25 mouse cellular contexts compared by ENCODE assay signal in the genomic region with DNA sequence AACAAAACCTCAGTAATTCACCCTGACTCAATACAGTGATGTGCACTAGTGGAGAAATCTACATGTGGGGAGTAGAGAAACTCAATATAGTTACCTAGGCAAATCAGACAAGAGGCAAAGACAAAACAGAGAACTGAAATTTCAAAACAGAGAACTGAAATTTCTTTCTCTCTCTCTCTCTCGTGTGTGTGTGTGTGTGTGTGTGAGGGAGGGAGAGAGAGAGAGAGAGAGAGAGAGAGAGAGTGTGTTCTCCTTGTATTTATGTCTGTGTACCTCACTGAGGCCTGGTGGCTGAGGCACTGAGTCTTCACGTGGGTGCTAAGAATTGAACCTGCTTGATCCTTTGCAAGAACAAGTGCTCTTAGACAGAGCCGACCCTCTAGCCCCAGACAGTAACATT. TPM values are rescaled to one million over a fixed set of nuclear protein-coding genes. Genes with fewer than 3 reads are reported as not detected.
DNase-seq lines count a peak whose midpoint lies in the region; ATAC-seq and TF ChIP-seq lines count a peak whose summit lies in the region.
"Had no signal": no experiment of that assay in that cellular context is flagged by ENCODE, and none has a peak within 500 bp of the region (broad histone marks: within the 10 kb centered on the region; RNA-seq: fewer than 3 reads in every experiment).

No protein-coding gene starts in this region.

- H3K36me3 ChIP-seq in midbrain, embryonic 11.5 days (ENCODE audit: control insufficient read depth, insufficient read depth, low read length) = no peaks in the 10 kb centered on the region; the same call in 1 of the 2 replicates
- peaks cover 5% of the 10 kb centered on the region; the same call in 1 of the 2 replicates for H3K36me3 ChIP-seq in midbrain, postnatal 0 days (ENCODE audit: insufficient read depth, low read length)
- H3K36me3 ChIP-seq in kidney, embryonic 15.5 days = peaks cover 30% of the 10 kb centered on the region

- H3K27ac ChIP-seq in midbrain, embryonic 11.5 days (ENCODE audit: low read depth, low read length) = no peak overlapping the region
- no peak overlapping the region for H3K27ac ChIP-seq in midbrain, postnatal 0 days (ENCODE audit: low read depth, low read length)
- H3K27ac ChIP-seq in bone marrow macrophage, adult 2 months (ENCODE audit: insufficient read depth, low read depth, low read length) = peak overlapping the region; percentile 61
- H3K27ac ChIP-seq in kidney, embryonic 15.5 days = no peak overlapping the region
- H3K27ac ChIP-seq: forebrain, embryonic 10.5 days; forebrain, embryonic 13.5 days; heart, adult 2 months; heart, embryonic 10.5 days; heart, embryonic 13.5 days; hindbrain, embryonic 15.5 days had no signal

- peak; percentile 14 for DNase-seq in midbrain, embryonic 11.5 days (ENCODE audit: low spot score, missing footprints)
- DNase-seq in midbrain, postnatal 0 days (ENCODE audit: low spot score) = no peak
- peak; percentile 86 for DNase-seq in A20 (ENCODE audit: low read depth, low spot score)
- DNase-seq in heart, adult 11 months = no peak
- no peak for DNase-seq in cerebellum, adult 18-20 months
- DNase-seq: adrenal gland, adult 8-10 months; adrenal gland, postnatal 25 days; cerebellum, adult 2 months; cerebellum, postnatal 10 days; gastrocnemius, postnatal 14 days; heart, adult 2 months; heart, postnatal 14 days; heart, postnatal 4 days had no signal

- no peak for ATAC-seq in midbrain, embryonic 11.5 days (ENCODE audit: low FRiP score)
- ATAC-seq in midbrain, postnatal 0 days (ENCODE audit: low FRiP score) = no peak
- peak; percentile 34; the same call in 1 of the 2 replicates for ATAC-seq in monocyte, adult 5-6 weeks (replicated peaks; ENCODE audit: insufficient number of reproducible peaks, low FRiP score, low TSS enrichment, poor library complexity, severe bottlenecking)
- ATAC-seq in kidney, embryonic 15.5 days (replicated peaks; ENCODE audit: low FRiP score) = no peak
- ATAC-seq: activated CD4-positive, CD25-positive, alpha-beta regulatory T cell, adult 4 months; CD4-positive, CD25-positive, alpha-beta regulatory T cell, adult 4 months; forebrain, embryonic 13.5 days; forebrain, embryonic 16.5 days had no signal

- no peak overlapping the region for H3K9ac ChIP-seq in midbrain, embryonic 11.5 days (ENCODE audit: low read length)
- no peak overlapping the region for H3K9ac ChIP-seq in midbrain, postnatal 0 days (replicated peaks; ENCODE audit: low read length, poor library complexity, severe bottlenecking)
- H3K9ac ChIP-seq in kidney, embryonic 15.5 days = no peak overlapping the region
- H3K9ac ChIP-seq: forebrain, embryonic 13.5 days; heart, embryonic 13.5 days; hindbrain, embryonic 15.5 days had no signal

- no peaks in the 10 kb centered on the region for H3K27me3 ChIP-seq in midbrain, embryonic 11.5 days (ENCODE audit: control insufficient read depth, insufficient read depth, low read length)
- no peaks in the 10 kb centered on the region for H3K27me3 ChIP-seq in midbrain, postnatal 0 days (ENCODE audit: insufficient read depth, low read length)
- no peaks in the 10 kb centered on the region for H3K27me3 ChIP-seq in kidney, embryonic 15.5 days
- H3K27me3 ChIP-seq: forebrain, embryonic 13.5 days; heart, embryonic 13.5 days; hindbrain, embryonic 15.5 days had no signal

- H3K4me2 ChIP-seq in midbrain, embryonic 11.5 days = no peak overlapping the region
- H3K4me2 ChIP-seq in midbrain, postnatal 0 days (ENCODE audit: low read depth, low read length, poor library complexity, severe bottlenecking) = no peak overlapping the region
- H3K4me2 ChIP-seq in kidney, embryonic 15.5 days = no peak overlapping the region
- H3K4me2 ChIP-seq: forebrain, embryonic 13.5 days; heart, embryonic 13.5 days; hindbrain, embryonic 15.5 days had no signal

- no peak for TF ChIP-seq POLR2A in bone marrow macrophage, adult 2 months (IDR thresholded peaks at IDR 0.05; ENCODE audit: borderline replicate concordance, low read depth, low read length)

- H3K4me1 ChIP-seq in midbrain, embryonic 11.5 days (ENCODE audit: control insufficient read depth, insufficient read depth, low read length) = peaks cover 16% of the 10 kb centered on the region
- H3K4me1 ChIP-seq in midbrain, postnatal 0 days (ENCODE audit: insufficient read depth, low read length) = no peaks in the 10 kb centered on the region
- H3K4me1 ChIP-seq in bone marrow macrophage, adult 2 months (ENCODE audit: control insufficient read depth, insufficient read depth, low read length) = peaks cover 19% of the 10 kb centered on the region
- peaks cover 21% of the 10 kb centered on the region for H3K4me1 ChIP-seq in kidney, embryonic 15.5 days

- no peak overlapping the region for H3K4me3 ChIP-seq in midbrain, embryonic 11.5 days (ENCODE audit: low read depth, low read length)
- no peak overlapping the region for H3K4me3 ChIP-seq in midbrain, postnatal 0 days (ENCODE audit: low read depth, low read length)
- H3K4me3 ChIP-seq in bone marrow macrophage, adult 2 months (ENCODE audit: insufficient read depth, low read length) = no peak overlapping the region
- no peak overlapping the region for H3K4me3 ChIP-seq in kidney, embryonic 15.5 days (replicated peaks)
- H3K4me3 ChIP-seq: forebrain, embryonic 10.5 days; forebrain, embryonic 13.5 days; heart, adult 2 months; heart, embryonic 10.5 days; heart, embryonic 13.5 days; hindbrain, embryonic 15.5 days had no signal

- TF ChIP-seq CTCF in midbrain, postnatal 0 days (IDR thresholded peaks at IDR 0.05) = no peak
- TF ChIP-seq CTCF in bone marrow macrophage, adult 2 months (IDR thresholded peaks at IDR 0.05; ENCODE audit: low read depth, low read length) = no peak

- 83% methylated on average over 2 of the region's 3 CpGs for WGBS in midbrain, embryonic 11.5 days
- WGBS in midbrain, postnatal 0 days = 75% methylated on average over 3 of the region's 3 CpGs
- WGBS in kidney, embryonic 15.5 days = 77% methylated on average over 2 of the region's 3 CpGs

- no peaks in the 10 kb centered on the region for H3K9me3 ChIP-seq in midbrain, embryonic 11.5 days (ENCODE audit: control insufficient read depth, low read length)
- H3K9me3 ChIP-seq in midbrain, postnatal 0 days (ENCODE audit: low read length) = no peaks in the 10 kb centered on the region
- H3K9me3 ChIP-seq in kidney, embryonic 15.5 days (replicated peaks) = no peaks in the 10 kb centered on the region
- H3K9me3 ChIP-seq: forebrain, embryonic 10.5 days; forebrain, embryonic 13.5 days; heart, embryonic 10.5 days; heart, embryonic 13.5 days; hindbrain, embryonic 15.5 days had no signal

RNA-seq across cellular contexts. Expression of a gene that starts 3.3 kb away (rescaled TPM):
- polyA plus RNA-seq in midbrain, embryonic 11.5 days (2014; fragmentation: Nextera tagmentation; extraction: Ambion mirVana) = 58.3 and 61.5 TPM in 2 replicates
- 44.3 and 46.4 TPM in 2 replicates for total RNA-seq in midbrain, postnatal 0 days (2014; rRNA removed)
- 43.3 and 54.3 TPM in 2 replicates for polyA plus RNA-seq in midbrain, postnatal 0 days (2015; fragmentation: Nextera tagmentation; extraction: Ambion mirVana)
- 23.6 and 24.5 TPM in 2 replicates for polyA plus RNA-seq in bone marrow macrophage, adult 2 months (2012; ENCODE audit: insufficient read depth, insufficient read length, missing spikeins)
- total RNA-seq in monocyte, adult 5-6 weeks (2017) = 109 to 210 TPM (median 121 TPM) in 3 replicates
- polyA plus RNA-seq in kidney, embryonic 15.5 days (2015; fragmentation: Nextera tagmentation; extraction: Ambion mirVana) = 41.6 and 44.5 TPM in 2 replicates

RNA-seq across cellular contexts. Expression of a gene that starts 3.5 kb away (rescaled TPM):
- 16.1 and 18.4 TPM in 2 replicates for polyA plus RNA-seq in midbrain, embryonic 11.5 days (2014; fragmentation: Nextera tagmentation; extraction: Ambion mirVana)
- 18.9 and 20.4 TPM in 2 replicates for total RNA-seq in midbrain, postnatal 0 days (2014; rRNA removed)
- 8.0 and 10.5 TPM in 2 replicates for polyA plus RNA-seq in midbrain, postnatal 0 days (2015; fragmentation: Nextera tagmentation; extraction: Ambion mirVana)
- polyA plus RNA-seq in bone marrow macrophage, adult 2 months (2012; ENCODE audit: insufficient read depth, insufficient read length, missing spikeins) = 19.9 and 21.5 TPM in 2 replicates
- 16.2 to 25.6 TPM (median 23.2 TPM) in 3 replicates for total RNA-seq in monocyte, adult 5-6 weeks (2017)
- polyA plus RNA-seq in kidney, embryonic 15.5 days (2015; fragmentation: Nextera tagmentation; extraction: Ambion mirVana) = 21.3 and 24.3 TPM in 2 replicates

RNA-seq across cellular contexts. Expression of a gene that starts 18.0 kb away (rescaled TPM):
- polyA plus RNA-seq in midbrain, embryonic 11.5 days (2014; fragmentation: Nextera tagmentation; extraction: Ambion mirVana) = 0.46 TPM in 1 of 2 replicates, not detected in the other
- total RNA-seq in midbrain, postnatal 0 days (2014; rRNA removed) = not detected in 2 replicates
- polyA plus RNA-seq in midbrain, postnatal 0 days (2015; fragmentation: Nextera tagmentation; extraction: Ambion mirVana) = 0.26 TPM in 1 of 2 replicates, not detected in the other
- not detected in 2 replicates for polyA plus RNA-seq in bone marrow macrophage, adult 2 months (2012; ENCODE audit: insufficient read depth, insufficient read length, missing spikeins)
- 0.49 TPM in 1 of 3 replicates, not detected in the others for total RNA-seq in monocyte, adult 5-6 weeks (2017)
- 9.1 and 9.9 TPM in 2 replicates for polyA plus RNA-seq in kidney, embryonic 15.5 days (2015; fragmentation: Nextera tagmentation; extraction: Ambion mirVana)
- total RNA-seq: adrenal gland, adult 8-10 months; adrenal gland, postnatal 25 days; gastrocnemius, adult 18-20 months; gastrocnemius, postnatal 14 days; heart, adult 2 months had no signal
- polyA plus RNA-seq: cerebellum, adult 2 months had no signal

RNA-seq across cellular contexts. Expression of a gene that starts 30.1 kb away (rescaled TPM):
- 0.27 and 0.59 TPM in 2 replicates for polyA plus RNA-seq in midbrain, embryonic 11.5 days (2014; fragmentation: Nextera tagmentation; extraction: Ambion mirVana)
- not detected in 2 replicates for total RNA-seq in midbrain, postnatal 0 days (2014; rRNA removed)
- polyA plus RNA-seq in midbrain, postnatal 0 days (2015; fragmentation: Nextera tagmentation; extraction: Ambion mirVana) = 1.3 and 1.5 TPM in 2 replicates
- not detected in 2 replicates for polyA plus RNA-seq in bone marrow macrophage, adult 2 months (2012; ENCODE audit: insufficient read depth, insufficient read length, missing spikeins)
- 0.87 to 5.0 TPM (median 0.96 TPM) in 3 replicates for total RNA-seq in monocyte, adult 5-6 weeks (2017)
- polyA plus RNA-seq in kidney, embryonic 15.5 days (2015; fragmentation: Nextera tagmentation; extraction: Ambion mirVana) = 3.9 and 4.1 TPM in 2 replicates

RNA-seq across cellular contexts. Expression of a gene that starts 44.7 kb away (rescaled TPM):
- polyA plus RNA-seq in midbrain, embryonic 11.5 days (2014; fragmentation: Nextera tagmentation; extraction: Ambion mirVana) = 0.23 and 0.25 TPM in 2 replicates
- 2.2 and 3.0 TPM in 2 replicates for total RNA-seq in midbrain, postnatal 0 days (2014; rRNA removed)
- polyA plus RNA-seq in midbrain, postnatal 0 days (2015; fragmentation: Nextera tagmentation; extraction: Ambion mirVana) = 1.0 and 1.2 TPM in 2 replicates
- 0.23 TPM in 1 of 2 replicates, not detected in the other for polyA plus RNA-seq in bone marrow macrophage, adult 2 months (2012; ENCODE audit: insufficient read depth, insufficient read length, missing spikeins)
- total RNA-seq in monocyte, adult 5-6 weeks (2017) = not detected in 3 replicates
- 2.1 and 2.7 TPM in 2 replicates for polyA plus RNA-seq in kidney, embryonic 15.5 days (2015; fragmentation: Nextera tagmentation; extraction: Ambion mirVana)
- polyA plus RNA-seq: activated CD4-positive, CD25-positive, alpha-beta regulatory T cell, adult 4 months; CD4-positive, CD25-positive, alpha-beta regulatory T cell, adult 4 months had no signal

Comparison
In these comparisons a context has a peak if more than half of its experiments do, and no peak if none do; other contexts are left out.
1. DNase-seq: peak in midbrain, embryonic 11.5 days (single experiment) and A20 (single experiment); none in midbrain, postnatal 0 days (single experiment), heart, adult 11 months (single experiment) and cerebellum, adult 18-20 months (0 of 2).